Mouse (Mus musculus) embryonic facial prominence, embryonic 14.5 days (tissue): ENCODE measurements around the gene Rab3il1. TPM values are rescaled to one million over a fixed set of nuclear protein-coding genes. Genes with fewer than 3 reads are reported as not detected.
A peak's percentile ranks its signal among the peaks of the same experiment; 100 is the strongest.

Source experiments
- ATAC-seq: fragments of 200-750 bp; cut with Nextera tagmentation; 2 replicates; pipeline ENCODE4 v1.8.0; 2017; ENCODE audit warnings: low read depth, moderate number of reproducible peaks, moderate TSS enrichment
- DNase-seq: peaks from one replicate; pipeline ENCODE4 v3.0.0-alpha.2; 2015; ENCODE audit warnings: low spot score
- H3K27ac ChIP-seq: fragments of 300-500 bp; sonication (generic); replicated peaks from 2 replicates; pipeline ENCODE4 v1.5.1; 2014; ENCODE audit warnings: low read depth, mild to moderate bottlenecking, low read length, moderate library complexity
- H3K27me3 ChIP-seq: fragments of 300-500 bp; sonication (generic); replicated peaks from 2 replicates; pipeline ENCODE4 v1.6.1; 2014; ENCODE audit warnings: low read length; ENCODE audit not compliant: control insufficient read depth, insufficient read depth
- H3K36me3 ChIP-seq: fragments of 300-500 bp; sonication (generic); 2 replicates; pipeline ENCODE4 v1.6.1; 2014; ENCODE audit warnings: low read length, mixed read lengths; ENCODE audit not compliant: control insufficient read depth, insufficient read depth
- H3K4me1 ChIP-seq: fragments of 300-500 bp; sonication (generic); 2 replicates; pipeline ENCODE4 v1.6.1; 2014; ENCODE audit warnings: antibody characterized with exemption, low read length; ENCODE audit not compliant: control insufficient read depth, insufficient read depth
- H3K4me2 ChIP-seq: fragments of 300-500 bp; sonication (generic); 2 replicates; pipeline ENCODE4 v1.6.1; 2014; ENCODE audit warnings: low read depth, mild to moderate bottlenecking, low read length, moderate library complexity, mixed read lengths
- H3K4me3 ChIP-seq: fragments of 300-500 bp; sonication (generic); 2 replicates; pipeline ENCODE4 v1.5.1; 2014; ENCODE audit warnings: low read depth, mild to moderate bottlenecking, low read length
- H3K9ac ChIP-seq: fragments of 300-500 bp; sonication (generic); 2 replicates; pipeline ENCODE4 v1.6.1; 2014; ENCODE audit warnings: low read depth, mild to moderate bottlenecking, low read length, moderate library complexity, mixed read lengths
- H3K9me3 ChIP-seq: fragments of 300-500 bp; sonication (generic); 2 replicates; pipeline ENCODE4 v1.6.1; 2016; ENCODE audit warnings: low read length; ENCODE audit not compliant: control insufficient read depth
- WGBS: fragments of 180-500 bp; shearing (Covaris S2); extraction: QIAGEN DNeasy Blood & Tissue Kit; methylation state at CpG from one replicate; pipeline ENCODE4 v1.1.7; 2014; 5-methylcytosine and 5-hydroxymethylcytosine counted together
- polyA plus RNA-seq: library from polyadenylated mRNA; unstranded; fragments of >200 nt; fragmentation: Nextera tagmentation; extraction: Ambion mirVana; gene quantifications from 2 replicates; pipeline ENCODE4 v1.2.1, GENCODE M21; 2014

Gene Rab3il1
- polyA plus RNA-seq, 1 experiment from 2014 or later, result 48.1 TPM

DNA sequence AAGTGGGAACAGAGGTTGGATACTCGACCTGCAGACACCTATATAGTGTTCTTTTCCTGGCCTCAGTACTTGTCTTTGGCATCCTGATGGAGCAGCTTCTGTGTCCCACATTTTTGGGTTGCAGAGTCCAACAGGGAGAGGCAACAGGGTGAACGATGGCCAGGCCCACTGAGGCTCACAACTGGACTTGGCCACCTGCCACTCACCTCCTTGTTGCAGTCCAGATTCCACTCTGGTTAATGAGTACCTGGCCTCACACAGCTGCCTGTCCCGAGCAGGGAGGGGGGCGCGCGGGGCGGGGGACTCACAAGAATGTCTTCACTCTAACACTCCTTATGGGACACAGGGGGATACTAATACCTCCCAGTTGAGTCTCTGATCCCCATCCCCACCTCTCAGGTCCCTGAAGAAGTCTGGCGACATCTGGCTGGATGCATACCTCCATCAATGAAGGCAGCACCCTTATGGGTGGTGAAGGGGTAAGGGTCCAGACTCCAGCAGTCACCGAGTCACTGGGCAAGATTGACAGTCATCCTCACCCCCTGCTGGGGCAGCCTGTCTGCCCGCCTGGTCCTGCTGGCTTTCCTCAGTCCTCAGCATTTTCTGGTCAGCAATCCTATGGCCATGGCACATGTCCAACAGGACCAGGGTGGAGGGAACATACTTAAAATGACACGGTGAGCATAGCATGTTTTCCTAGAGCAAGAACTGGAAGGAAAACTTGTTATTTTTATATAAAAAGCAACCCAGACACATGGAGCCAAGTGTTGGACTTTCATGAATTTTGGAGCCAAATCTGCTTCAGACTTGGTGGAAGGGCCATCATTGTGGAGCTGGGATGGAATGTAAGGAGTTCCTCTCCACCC lies 56.2 kb downstream of the Rab3il1 start:
- Histone ChIP-seq H3K4me3 (no peak overlapping the region), H3K27me3 (no peaks in the 10 kb centered on the region), H3K9ac (no peak overlapping the region), H3K27ac (no peak overlapping the region), H3K4me2 (no peak overlapping the region), H3K36me3 (peaks cover 19% of the 10 kb centered on the region), H3K9me3 (no peaks in the 10 kb centered on the region), H3K4me1 (no peaks in the 10 kb centered on the region)
- ATAC-seq (no peak), DNase-seq (no peak)
- WGBS, result 56% methylated on average over 11 of the region's 11 CpGs

DNA sequence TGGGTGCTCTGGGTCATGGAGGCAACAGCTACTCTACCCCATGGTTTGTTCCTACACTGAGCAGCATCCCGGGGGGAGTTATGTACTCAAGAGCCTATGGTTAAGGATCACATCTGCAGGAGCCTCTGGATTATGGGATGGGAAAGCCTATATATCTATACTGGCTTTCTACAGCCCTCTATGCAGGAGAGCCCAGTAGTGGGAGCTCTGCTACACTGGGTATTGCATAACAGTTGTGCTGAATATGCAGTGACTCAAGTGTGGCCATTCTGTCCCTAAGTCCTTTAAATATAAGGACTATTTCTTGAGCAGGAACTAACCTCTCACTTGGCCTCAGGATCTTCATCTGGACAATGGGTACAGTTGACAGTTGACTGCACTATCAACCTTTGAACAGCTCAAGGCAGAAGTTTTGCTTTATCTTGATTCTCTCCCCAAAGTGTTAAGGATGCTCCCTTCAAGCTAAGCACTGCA lies 56.9 kb downstream of the Rab3il1 start:
- H3K27me3 ChIP-seq, result no peaks in the 10 kb centered on the region

DNA sequence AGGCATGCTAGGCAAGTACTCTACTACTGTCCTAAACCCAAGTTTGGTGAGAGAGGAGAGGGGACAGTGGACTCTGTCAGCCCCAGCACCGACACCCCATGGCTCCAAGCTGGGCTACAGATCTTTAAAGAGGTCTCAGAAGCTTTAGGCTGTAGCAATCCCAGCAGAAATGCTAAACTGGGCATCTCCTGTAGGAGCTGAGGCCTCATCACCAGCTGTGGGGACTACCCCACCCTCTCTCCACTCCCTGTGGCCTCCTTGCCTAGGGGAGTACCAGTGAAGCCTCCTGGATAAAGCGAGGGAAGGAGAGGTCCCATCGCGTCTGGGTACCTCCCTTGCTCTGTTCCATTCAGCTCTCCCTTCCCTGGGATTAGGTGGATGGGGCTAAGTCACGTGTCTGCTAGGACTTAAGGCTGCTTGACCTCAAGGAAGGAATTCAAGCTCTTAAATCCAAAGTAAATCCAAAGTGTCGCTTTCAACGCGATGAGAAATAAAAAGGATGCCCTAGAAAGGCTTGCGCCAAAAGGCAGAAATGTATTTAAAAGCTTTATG lies 57.5 kb downstream of the Rab3il1 start:
- Histone ChIP-seq H3K9me3 (no peaks in the 10 kb centered on the region), H3K27me3 (no peaks in the 10 kb centered on the region), H3K4me2 (no peak overlapping the region), H3K4me1 (no peaks in the 10 kb centered on the region), H3K27ac (no peak overlapping the region), H3K36me3 (peaks cover 29% of the 10 kb centered on the region), H3K9ac (no peak overlapping the region), H3K4me3 (no peak overlapping the region)
- ATAC-seq (no peak), DNase-seq (no peak)
- 46% methylated on average over 9 of the region's 9 CpGs for WGBS

More for the DNA sequence above, 56.9 kb downstream of the Rab3il1 start:
- Histone ChIP-seq H3K4me3 (no peak overlapping the region), H3K4me2 (no peak overlapping the region), H3K36me3 (peaks cover 23% of the 10 kb centered on the region), H3K9me3 (no peaks in the 10 kb centered on the region), H3K27ac (no peak overlapping the region), H3K4me1 (no peaks in the 10 kb centered on the region), H3K9ac (no peak overlapping the region)
- WGBS, result 92% methylated on average over 1 of the region's 1 CpGs
- ATAC-seq, result no peak
- no peak for DNase-seq

DNA sequence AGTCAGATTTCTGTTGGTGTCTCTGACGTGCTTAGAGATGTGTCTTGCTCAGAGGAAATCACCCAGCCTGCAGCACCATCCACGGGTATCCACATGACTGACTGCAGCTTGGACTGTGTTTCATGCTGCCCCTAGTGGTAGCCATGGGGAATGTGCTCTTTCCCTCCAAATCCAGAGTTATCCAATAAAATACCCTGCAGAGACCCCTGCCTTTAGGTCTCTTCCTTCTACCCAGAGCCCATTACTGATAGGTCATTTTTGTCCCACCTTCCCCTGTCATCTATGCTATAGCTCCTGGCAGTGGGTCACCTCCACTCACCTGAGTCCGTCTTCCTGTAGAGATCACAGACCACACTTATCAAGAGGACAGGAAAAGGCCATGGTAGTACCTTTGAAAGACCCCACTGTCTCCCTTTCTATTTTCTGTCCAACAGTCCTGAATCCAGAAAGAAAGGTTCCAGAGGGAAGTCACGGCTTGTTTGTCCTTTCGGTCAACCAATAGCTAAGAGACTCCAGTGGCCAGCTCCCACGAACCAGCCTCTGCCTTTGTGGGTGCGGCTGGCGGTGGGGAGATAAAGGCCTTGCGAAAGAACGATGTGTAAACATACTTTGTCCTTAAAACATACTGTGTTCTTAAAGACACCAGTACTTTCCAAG lies 58.6 kb downstream of the Rab3il1 start:
- Histone ChIP-seq H3K27ac (no peak overlapping the region), H3K4me3 (no peak overlapping the region), H3K4me1 (no peaks in the 10 kb centered on the region), H3K4me2 (no peak overlapping the region), H3K9me3 (no peaks in the 10 kb centered on the region), H3K36me3 (peaks cover 40% of the 10 kb centered on the region), H3K9ac (no peak overlapping the region), H3K27me3 (no peaks in the 10 kb centered on the region)
- DNase-seq (peak; percentile 64), ATAC-seq (peak; percentile 58; the same call in 1 of the 2 replicates)
- 57% methylated on average over 10 of the region's 10 CpGs for WGBS

DNA sequence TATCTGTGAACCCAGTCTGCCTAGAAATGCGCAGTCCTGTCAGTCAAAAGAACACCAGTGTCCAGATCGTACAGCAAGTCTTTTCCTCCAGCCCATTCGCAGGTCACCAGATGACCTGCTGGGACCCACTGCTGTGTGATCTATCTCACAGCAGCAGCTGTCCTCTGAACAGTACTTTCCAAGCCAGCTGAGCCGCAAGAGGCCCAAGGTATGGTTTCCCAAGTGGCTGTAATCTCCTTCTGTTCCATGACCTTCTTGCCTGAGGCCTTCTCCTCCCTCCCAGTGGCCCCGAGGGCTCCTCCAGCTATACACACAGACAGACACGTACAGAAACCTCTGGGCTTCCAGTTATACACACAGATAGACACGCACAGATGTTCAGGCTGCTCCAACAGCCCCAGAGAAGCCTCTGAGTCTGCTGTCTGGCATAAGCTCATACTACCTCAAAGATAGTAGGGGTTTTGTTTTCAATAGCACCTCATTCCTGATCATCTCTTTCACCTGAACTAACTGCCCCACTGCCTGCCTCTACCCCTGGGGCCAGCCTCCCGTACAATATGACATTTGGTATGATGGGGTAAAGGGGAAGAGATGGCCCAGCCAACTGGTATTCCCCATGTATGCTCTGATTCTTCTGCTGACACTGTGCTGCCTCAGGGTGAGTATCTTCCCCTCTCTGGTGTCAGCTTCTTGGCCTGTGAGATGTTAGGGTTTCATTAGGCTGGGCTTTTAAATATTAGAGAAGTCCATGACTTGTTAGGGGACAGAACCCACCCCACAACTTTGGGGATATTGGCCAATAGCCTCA lies 59.5 kb downstream of the Rab3il1 start:
- no peaks in the 10 kb centered on the region for H3K27me3 ChIP-seq
- 47% methylated on average over 8 of the region's 8 CpGs for WGBS
- H3K27ac ChIP-seq, result no peak overlapping the region
- no peak overlapping the region for H3K9ac ChIP-seq
- H3K9me3 ChIP-seq, result no peaks in the 10 kb centered on the region
- peaks cover 49% of the 10 kb centered on the region for H3K36me3 ChIP-seq
- no peak overlapping the region for H3K4me3 ChIP-seq
- no peak for DNase-seq
- no peaks in the 10 kb centered on the region for H3K4me1 ChIP-seq
- no peak overlapping the region for H3K4me2 ChIP-seq
- ATAC-seq, result no peak

DNA sequence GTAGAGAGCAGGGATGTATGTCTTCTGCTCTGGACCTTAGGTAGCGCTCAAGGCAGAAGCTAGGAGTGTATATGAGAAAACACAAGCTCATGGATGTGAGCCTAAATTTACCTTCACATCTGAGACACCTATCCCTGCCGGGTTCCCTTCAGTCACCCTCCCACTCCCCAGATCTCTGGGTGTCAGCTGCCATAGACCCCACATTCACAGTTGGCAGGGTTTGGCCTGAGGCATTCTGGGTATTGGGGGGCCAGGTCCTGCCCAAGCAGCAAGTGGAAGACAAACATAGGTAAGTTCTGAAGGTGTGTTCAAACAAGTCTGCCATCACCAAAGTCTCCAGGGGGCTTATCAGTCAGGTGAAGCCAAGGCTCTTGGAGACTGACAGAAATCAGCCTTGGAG lies 60.2 kb downstream of the Rab3il1 start:
- Histone ChIP-seq H3K36me3 (peaks cover 52% of the 10 kb centered on the region), H3K4me3 (no peak overlapping the region)
- WGBS, result 88% methylated on average over 2 of the region's 2 CpGs

DNA sequence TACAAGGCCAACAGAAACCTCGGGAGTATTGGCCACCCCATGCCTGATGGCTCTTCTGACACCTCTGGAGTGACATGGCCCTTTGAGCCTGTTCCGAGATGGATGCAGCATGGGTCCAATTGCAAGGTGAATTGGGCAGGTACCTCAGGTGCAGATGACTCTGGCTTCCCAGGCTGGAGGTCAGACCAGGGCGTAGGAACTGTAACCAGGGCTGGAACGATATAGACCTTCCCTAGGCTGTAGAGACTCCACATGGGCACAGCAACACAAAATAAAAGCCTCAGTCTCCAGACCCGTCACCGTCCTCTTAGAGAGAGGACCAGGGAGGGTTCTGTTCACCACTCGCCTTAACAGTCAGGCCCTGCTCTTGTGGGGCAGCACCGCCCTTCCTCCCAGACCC lies 60.8 kb downstream of the Rab3il1 start:
- WGBS, result 91% methylated on average over 8 of the region's 8 CpGs
- Histone ChIP-seq H3K36me3 (peaks cover 58% of the 10 kb centered on the region), H3K4me2 (no peak overlapping the region), H3K4me3 (no peak overlapping the region), H3K9ac (no peak overlapping the region), H3K27ac (no peak overlapping the region), H3K9me3 (no peaks in the 10 kb centered on the region), H3K27me3 (no peaks in the 10 kb centered on the region), H3K4me1 (no peaks in the 10 kb centered on the region)
- no peak for DNase-seq
- ATAC-seq, result no peak

More for the DNA sequence above, 60.2 kb downstream of the Rab3il1 start:
- ATAC-seq (no peak), DNase-seq (no peak)
- Histone ChIP-seq H3K9me3 (no peaks in the 10 kb centered on the region), H3K4me1 (no peaks in the 10 kb centered on the region), H3K4me2 (no peak overlapping the region), H3K27me3 (no peaks in the 10 kb centered on the region), H3K27ac (no peak overlapping the region), H3K9ac (no peak overlapping the region)

DNA sequence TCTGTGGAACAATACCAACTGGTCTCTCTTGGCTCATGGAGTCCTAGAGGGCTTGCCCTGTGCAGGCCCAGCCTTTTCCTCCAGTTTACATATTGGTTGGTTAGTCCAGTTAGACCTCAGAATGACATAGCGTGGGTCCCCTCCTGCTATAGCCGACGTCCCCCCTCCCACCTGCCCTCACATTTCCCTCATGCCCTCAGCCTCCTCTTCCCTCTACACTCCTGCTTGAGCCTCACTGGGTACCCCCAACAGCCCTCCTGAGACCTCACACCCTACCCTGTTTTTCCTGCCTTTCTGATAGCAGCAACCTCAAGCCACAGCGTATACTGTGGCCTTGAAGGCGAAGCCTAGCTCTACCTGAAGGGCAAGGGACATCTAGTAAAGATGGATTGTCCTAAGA lies 61.4 kb downstream of the Rab3il1 start:
- Histone ChIP-seq H3K27ac (no peak overlapping the region), H3K9ac (no peak overlapping the region), H3K9me3 (no peaks in the 10 kb centered on the region), H3K4me2 (no peak overlapping the region), H3K4me1 (no peaks in the 10 kb centered on the region), H3K36me3 (peaks cover 61% of the 10 kb centered on the region), H3K4me3 (no peak overlapping the region), H3K27me3 (no peaks in the 10 kb centered on the region)
- 94% methylated on average over 5 of the region's 5 CpGs for WGBS
- DNase-seq (no peak), ATAC-seq (no peak)
